Mouse (Mus musculus): ENCODE results near the gene Gnl2.

Gnl2 gene

DNA sequence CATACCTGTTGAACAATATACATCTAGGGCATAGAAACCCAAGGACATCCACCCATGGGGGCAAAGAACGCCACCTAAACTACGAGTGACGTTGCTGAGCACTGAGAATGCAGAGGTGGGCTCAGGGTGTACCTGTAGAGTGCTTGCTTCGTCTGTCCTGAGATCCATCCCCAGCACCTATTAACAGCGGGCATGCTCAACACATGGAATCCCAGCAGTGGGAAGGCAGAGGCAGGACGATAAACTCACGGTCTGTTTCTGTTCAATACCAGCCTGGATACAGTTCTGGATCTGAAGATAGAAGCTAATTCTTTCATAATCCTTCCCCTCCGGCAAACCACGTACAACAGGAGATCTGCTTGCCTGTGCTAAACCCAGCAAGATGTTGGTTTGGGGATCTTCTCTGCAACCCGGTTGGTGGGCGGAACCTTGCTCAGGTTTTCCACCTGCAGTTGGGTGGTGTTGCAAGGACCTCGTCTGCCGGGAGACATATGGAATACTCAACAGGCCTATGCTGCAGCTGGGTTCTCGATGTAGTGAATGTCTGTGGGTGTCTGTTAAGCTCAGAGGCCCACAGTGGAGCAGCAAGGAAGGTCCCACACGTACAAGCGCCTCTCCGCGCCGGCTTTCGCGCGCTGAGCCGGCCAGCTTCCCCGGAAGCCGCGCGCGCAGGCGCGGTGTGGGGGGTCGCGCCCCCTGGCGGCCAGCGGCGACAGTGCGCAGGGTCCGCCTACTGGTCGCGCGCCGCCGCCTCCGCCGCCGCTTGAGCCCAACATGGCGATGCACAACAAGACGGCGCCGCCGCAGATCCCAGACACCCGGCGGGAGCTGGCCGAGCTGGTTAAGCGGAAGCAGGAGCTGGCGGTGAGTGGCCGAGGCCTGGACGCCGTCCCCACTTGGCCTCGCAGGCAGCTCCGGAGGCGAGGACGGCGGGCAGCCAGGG, 68.3 kb downstream of the Gnl2 start, which contains the start of gene Meaf6:
TSS of gene Meaf6 (plus strand) at position 732 of the 943 bp plus-strand sequence.
- peak; percentile 93 to 94 for DNase-seq (ENCODE audit: low read depth in 2 of 2, low spot score in 2 of 2)

- peak; percentile 23 to 53 for DNase-seq (ENCODE audit: low read depth in 2 of 2, low spot score in 2 of 2)
Observed at GRCm38 (mm10) chr4:125085346-125085841, 69.0 kb downstream of the Gnl2 start.

DNA sequence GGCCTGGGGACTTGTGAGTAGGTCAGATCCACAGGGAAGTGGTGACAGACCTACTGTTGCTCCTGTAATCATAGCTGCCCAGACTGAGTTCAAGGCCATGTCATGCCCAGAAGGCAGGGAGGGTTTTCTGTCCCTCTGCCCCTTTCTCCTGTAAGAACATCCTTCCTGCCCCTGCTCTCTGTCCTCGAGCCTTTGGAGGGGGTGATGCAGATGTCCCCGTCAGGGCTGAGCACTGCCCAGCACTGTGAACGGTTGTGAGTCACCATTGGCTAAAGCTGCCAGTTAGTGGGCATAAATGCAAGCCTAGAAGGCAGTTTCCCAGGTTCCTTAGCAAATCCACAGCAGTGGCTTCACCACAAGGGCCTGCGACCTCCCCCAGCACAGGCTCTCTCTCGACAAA, 76.6 kb downstream of the Gnl2 start:
- DNase-seq (ENCODE audit: low read depth in 2 of 2, low spot score in 2 of 2): no peak

DNA sequence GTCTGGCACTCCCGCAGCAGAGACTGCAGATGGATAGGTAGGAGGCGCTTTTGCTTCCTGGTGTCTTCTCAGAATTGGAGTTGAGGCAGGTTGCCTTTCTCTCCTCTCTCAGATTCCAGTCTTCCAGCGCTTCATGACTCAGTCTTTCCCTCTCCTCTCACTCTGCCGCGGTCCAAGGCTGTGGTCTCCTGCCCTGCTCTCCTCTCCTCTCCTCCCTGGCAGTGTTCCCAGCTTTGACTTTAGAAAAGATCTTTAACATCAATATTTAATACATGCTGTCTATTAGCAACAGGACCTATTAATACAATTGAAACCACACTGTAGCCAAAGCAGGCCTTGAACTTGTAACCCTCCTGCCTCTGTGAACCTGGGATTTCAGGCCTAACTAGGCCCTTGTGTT, 79.7 kb downstream of the Gnl2 start:
- no peak for DNase-seq (ENCODE audit: low read depth in 2 of 2, low spot score in 2 of 2)

DNA sequence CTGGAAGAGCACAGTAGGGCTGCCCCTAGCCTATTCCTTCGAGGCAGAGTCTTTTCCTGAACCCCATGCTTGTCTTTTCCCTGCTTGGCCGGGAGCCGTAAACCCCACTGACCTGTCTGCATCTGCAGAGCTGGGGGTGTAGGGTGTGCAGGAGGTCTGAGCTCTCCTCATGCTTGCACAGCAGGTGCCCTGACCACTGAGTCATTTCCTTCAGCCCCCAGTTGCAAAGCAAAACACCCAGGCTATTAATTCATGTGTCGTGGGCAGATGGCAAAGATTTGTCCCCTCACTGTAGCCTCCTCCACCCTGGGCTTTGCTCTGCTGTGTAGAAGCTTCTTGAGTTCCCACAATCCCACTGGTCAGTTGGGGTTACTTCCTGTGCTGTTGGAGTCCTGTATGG, 81.0 kb downstream of the Gnl2 start:
- no peak for DNase-seq (ENCODE audit: low read depth in 2 of 2, low spot score in 2 of 2)

DNA sequence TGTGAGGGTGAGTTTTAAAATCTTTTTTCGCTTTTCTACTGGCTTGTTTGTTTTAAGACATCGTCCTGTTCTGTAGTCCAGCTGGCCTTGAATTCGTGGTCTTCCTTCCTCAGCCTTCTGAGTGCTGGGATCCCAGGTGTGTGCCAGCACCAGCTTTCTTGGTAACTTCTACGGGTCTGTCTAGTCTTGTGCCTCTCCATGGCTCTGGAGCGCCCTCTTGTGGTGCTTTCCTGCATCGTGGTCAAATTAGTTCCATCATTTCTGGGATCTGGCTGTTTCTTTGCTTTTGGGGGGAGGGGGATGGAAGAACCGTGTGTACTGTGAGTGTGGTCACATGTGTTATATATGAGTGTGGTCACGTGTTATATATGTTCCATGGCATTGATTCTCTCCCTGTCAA, 83.1 kb downstream of the Gnl2 start:
- peak; percentile 81 to 88 for DNase-seq (ENCODE audit: low read depth in 2 of 2, low spot score in 2 of 2)

DNA sequence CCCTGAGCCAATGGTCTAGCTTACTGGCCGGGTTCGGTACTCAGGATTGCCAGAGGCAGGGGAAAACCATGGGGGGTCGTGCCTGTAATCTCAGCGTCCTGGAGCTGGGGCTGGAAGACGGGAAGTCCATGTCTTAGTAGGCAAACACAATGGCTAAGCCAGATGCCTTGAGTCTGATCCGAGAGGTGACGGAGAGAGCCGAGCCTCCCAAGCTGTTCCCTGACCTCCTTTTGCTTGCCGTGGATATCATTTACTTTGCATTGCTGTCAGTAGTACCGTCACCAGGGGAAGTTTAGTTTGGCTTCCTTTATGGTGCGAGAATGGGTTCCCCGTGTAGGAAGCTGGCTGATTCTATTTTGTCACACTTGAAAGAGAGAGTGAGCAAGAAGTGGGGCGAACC, 84.9 kb downstream of the Gnl2 start:
- DNase-seq (ENCODE audit: low read depth in 2 of 2, low spot score in 2 of 2): no peak

Data from CD8-positive naive resting alpha-beta T cell, adult 2 months (primary cell).